Mouse (Mus musculus) embryo, embryonic 11.5 days (tissue): ENCODE data around the gene Wdr53.
"Not testable (repeated sequence)": the region's sequence is repeated elsewhere in the genome, so short reads cannot be mapped to it uniquely, and the experiment has no call there.

Source experiments
- DNase-seq: peaks from one replicate; pipeline ENCODE4 v3.0.0-alpha.2; 2012; ENCODE audit warnings: low read depth, low spot score

The Wdr53 gene

DNA sequence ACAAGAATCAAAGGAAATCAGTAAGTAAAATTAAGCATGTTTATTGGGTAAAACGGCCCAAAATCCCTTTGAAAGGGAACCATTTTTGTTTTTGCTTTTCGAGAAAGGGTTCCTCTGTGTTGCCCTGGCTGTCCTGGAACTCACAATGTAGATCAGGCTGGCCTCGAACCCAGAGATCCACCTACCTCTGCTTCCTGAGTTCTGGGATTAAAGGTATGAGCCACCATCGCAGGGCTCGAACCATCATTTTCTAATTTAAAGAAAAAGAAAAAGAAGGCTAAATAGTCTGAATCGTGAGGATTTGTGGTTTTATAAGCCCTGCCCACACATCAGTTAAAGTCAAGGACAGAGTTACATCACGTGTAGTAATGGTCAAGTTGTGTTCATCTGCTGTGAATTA lies 31.4 kb downstream of the Wdr53 start:
- DNase-seq: no peak

DNA sequence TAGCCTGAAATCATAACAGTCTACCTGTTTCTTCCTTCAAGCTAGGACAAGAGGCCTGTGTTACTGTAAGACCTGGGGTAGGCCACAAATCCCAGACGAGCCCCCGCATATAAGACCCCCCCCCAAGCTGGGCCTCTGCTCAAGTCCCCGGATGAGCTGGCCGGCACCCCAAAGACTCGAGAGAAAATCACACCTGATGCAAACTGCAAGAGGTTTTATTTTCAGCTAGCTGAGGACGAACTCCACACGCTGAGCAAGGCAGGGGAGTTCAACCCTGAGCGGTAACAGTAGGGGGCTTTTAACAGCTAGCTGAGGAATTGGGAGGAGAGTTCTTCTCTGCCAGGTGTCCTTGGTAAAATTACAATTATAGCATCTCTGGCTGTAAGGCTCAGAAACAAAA lies 33.2 kb downstream of the Wdr53 start:
- DNase-seq: no peak

DNA sequence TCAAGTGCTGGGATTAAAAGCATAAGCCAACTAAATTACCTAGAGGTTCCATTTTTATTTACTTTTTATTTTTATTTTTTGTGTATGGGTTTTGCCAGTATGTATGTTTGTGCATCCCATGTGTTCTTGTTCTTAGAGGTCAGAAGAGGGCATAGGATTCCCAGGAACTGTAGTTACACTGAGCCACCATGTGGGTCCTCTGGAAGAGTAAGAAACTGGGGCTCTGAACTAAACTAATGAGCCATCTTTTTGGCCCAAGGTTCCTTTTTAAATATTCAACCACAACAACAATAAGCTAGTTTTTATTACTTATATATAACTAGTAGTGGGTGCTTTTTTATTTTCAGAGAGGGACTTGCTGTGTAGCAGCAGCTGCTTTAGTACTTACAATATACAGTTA lies 35.6 kb downstream of the Wdr53 start:
- DNase-seq: no peak

DNA sequence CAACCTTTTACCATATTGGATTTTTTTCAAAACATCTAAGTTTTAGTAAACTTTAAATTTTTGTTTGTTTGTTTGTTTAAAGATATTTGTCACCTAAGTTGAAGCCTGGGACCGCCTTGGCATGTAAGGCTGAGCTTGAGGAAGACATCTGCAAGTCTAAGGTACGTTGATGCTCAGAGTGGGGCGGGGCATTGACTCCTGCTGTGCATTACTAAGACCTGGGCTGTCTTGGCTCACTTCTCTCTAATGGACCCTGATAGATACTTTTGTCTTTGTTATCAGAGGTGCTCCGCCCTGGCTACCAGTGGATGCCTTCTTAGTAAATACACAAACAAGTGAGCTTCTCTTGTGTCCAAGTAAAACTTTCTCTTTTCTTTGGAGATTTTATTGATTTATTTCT lies 44.8 kb downstream of the Wdr53 start:
- no peak for DNase-seq

DNA sequence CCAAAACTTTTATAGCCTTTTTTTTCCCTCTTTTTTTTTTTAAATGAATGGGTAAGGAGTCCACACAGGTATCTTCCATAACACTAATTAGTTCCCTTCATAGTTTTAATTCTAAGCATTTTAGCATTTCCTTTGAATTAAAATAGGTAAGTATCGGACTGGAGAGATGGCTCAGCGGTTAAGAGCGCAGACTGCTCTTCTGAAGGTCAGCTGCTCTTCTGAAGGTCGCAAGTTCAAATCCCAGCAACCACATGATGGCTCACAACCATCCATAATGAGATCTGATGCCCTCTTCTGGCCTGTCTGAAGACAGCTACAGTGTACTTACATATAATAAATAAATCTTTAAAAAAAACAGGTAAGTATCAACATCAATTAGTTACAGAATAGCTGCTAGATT lies 52.6 kb downstream of the Wdr53 start:
- DNase-seq: not testable (repeated sequence)

DNA sequence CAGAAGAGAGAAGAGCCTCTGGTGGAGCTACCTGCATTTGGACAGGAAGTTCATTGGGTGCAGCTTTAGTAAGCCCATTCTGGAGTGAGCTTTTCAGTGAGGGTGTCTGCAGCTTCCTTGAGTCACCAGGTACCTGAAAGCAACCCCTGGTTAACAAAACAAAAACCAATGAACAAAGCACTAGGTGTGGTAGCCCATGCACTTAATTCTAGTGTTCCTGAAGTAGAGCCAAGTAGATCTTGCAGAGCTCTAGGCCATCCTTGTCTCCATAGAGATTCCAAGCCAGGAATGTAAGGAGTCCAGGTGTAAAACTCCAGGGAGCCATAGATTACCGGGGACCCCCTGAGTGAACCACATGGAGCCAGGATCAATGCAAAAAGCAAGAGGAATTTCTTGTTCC lies 56.0 kb downstream of the Wdr53 start:
- DNase-seq: no peak

DNA sequence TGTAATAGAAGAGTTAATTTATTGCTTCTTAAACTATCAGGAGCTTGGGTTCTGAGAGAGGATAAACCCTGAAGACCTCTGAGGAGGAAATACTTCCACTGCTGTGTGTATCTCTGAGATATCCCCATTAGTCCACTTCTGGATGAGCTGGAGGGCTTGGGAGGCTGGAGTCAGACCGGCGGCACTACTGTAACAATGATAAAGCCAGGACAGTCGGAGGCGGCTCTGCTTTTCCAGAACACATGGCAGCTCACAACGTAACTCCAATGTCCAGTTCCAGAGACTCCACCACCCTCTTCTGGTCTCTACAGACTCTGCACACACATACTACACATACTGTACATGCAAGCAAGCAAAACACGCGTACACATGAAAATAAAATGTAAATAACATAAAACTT lies 56.9 kb downstream of the Wdr53 start:
- no peak for DNase-seq
